Mouse (Mus musculus): ENCODE data around the gene 2010111I01Rik.
A peak's percentile ranks its signal among the peaks of the same experiment; 100 is the strongest.

2010111I01Rik gene

DNA sequence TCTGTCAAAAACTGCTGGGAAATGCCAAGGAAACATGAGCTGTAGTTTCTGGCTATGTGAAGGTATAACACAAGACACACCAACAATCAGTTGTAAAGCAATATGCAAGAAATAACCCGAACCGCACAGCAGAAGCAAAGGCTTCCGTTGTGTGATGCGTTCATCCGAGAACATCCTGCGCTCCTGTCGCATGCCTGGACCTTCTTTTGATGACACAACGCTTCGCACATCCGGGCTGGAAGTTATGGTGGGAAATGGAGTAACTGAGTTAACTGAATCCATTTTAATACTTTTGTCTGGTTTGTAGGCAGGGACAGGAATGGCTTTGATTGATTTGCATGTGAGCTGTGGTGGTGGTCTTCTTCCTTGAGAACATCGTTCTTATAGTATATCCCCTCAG is 282.9 kb downstream of the 2010111I01Rik start:
- no peak for DNase-seq

GRCm38 (mm10) chr13:63248318-63248717 is 283.6 kb downstream of the 2010111I01Rik start:
- DNase-seq = no peak

- DNase-seq = no peak
These were observed 284.5 kb downstream of the 2010111I01Rik start for GRCm38 (mm10) chr13:63249171-63249570.

- peak; percentile 56 for DNase-seq
These were observed 285.2 kb downstream of the 2010111I01Rik start for GRCm38 (mm10) chr13:63249741-63250431.

DNA sequence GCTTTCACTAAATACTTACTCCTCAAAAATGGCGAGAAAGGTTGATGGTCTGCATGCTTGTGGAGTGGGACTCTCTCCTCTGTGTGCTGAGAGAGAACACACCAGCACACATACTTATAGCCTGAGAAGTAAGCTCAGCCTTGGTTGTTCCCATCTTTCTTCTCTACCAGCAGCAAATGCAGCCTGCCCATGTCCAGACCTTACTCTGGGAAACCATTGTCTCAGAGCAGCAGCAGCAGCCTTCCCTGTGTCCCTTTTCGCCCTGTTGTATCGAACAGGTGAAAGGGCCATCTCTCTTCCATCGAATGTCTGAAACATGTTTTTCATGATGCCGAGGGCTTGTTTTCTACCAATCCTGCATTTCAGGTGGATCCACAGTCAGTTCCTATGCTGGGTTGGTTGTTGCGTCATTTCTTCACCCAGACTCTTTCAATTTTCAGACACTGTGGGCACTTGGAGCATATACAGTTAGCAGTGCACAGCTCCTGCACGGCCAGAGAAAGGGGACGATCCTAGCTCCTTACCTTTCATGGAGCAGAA is 285.8 kb downstream of the 2010111I01Rik start:
- DNase-seq = no peak

GRCm38 (mm10) chr13:63251118-63251889 is 286.6 kb downstream of the 2010111I01Rik start:
- DNase-seq = no peak

- DNase-seq = no peak
These were observed 287.8 kb downstream of the 2010111I01Rik start for GRCm38 (mm10) chr13:63252295-63253010.

DNA sequence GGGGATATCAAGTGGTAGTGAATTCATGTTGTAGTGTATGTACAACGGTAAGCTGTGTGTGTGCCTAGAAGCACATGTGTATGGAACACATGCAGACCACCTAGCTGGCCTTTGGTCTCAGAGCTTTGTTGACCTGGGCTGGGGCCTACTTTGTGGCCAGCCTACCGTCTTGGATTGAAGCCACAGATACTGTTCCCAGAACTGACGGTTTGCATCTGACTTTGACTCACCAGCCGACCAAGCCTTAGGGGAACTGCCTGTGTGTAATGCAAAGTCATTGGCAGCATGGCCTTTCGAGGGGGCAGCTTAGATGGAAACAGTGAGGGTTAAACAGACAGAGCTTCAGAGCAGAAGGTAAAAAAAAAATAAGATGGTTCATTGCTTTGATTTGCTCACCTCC is 288.5 kb downstream of the 2010111I01Rik start:
- DNase-seq = no peak

DNA sequence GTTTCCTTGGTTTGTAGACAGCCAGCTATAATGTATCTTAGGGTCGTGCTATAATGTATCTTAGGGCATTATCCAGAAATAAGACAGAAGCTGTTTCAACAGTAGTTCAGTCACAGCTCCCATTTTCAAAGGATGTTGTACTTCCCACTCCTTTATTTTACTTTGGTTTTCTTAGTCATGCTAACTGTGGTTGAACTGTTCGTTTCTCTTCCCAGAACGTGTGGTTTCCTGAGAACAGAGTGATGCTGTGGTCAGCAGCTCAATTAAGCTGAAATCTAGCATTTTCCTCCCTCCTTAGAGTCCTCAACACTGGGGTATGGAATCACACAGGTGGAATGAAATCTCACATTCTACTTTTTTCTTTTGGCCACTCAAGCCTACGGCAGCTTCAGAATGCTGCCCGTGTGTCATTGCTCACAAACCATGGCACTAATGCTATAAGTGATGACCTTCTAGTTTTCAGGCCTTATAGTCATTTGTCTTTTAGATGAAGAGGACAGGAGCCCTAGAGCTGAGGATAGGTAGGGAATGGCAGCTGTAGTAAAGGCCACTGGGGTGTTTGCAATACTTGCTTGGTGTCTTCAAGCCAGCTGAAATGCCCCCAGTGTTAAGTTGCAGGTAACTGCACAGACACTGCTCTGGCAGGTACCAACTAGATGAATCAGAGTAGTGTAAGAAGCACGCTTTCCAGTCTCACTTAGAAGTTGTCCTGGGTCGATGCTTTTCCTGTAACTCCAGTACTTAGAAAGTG is 289.4 kb downstream of the 2010111I01Rik start:
- no peak for DNase-seq

DNA sequence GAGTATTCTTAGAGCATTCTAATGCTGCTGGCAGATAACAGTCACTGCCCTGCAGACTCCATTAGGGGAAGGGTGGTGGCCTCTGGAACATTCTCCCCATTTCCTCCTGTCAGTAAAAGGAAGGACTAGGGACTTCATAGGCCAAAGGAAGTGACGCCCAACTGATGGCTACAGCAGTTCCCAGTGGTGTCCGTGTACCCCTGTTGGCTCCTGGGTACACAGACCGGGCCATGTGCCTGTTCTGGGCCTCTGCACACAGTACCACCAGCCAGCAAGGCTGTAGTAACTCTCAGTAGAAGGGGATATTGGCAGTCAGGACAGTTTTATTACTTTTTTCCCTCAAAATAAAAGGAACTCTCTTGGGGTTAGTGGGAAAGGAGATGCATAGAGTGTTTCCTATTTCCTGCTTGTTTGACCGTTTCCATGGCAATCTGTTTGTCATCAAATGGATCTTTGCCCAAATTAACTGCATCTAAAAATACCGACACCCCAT is 290.9 kb downstream of the 2010111I01Rik start:
- no peak for DNase-seq

GRCm38 (mm10) chr13:63256146-63256545 is 291.5 kb downstream of the 2010111I01Rik start:
- DNase-seq = no peak

- no peak for DNase-seq
These were observed 292.1 kb downstream of the 2010111I01Rik start for GRCm38 (mm10) chr13:63256807-63257206.

DNA sequence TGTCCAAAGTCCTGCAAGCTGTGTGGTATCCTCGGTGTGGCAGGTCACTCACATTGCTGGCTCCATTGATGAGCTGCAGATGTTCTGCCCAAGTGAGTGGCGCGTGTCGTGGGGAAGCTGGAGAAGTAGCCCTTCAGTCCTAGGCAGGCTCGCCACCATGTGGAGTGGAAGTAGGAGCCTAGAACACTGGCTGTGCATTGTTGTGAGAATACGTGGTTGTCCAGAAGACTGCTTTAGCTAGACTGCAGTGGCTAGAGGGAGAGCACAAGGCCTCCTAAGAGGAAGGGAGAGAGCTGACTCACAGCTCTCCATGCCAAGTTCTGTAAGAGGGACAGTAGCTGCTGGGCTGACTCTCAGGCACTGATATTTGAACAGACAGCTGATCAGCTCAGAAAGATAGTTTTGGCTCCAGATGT is 293.5 kb downstream of the 2010111I01Rik start:
- DNase-seq = no peak

GRCm38 (mm10) chr13:63258671-63259070 is 294.0 kb downstream of the 2010111I01Rik start:
- no peak for DNase-seq

GRCm38 (mm10) chr13:63260133-63260532 is 295.4 kb downstream of the 2010111I01Rik start:
- no peak for DNase-seq

DNA sequence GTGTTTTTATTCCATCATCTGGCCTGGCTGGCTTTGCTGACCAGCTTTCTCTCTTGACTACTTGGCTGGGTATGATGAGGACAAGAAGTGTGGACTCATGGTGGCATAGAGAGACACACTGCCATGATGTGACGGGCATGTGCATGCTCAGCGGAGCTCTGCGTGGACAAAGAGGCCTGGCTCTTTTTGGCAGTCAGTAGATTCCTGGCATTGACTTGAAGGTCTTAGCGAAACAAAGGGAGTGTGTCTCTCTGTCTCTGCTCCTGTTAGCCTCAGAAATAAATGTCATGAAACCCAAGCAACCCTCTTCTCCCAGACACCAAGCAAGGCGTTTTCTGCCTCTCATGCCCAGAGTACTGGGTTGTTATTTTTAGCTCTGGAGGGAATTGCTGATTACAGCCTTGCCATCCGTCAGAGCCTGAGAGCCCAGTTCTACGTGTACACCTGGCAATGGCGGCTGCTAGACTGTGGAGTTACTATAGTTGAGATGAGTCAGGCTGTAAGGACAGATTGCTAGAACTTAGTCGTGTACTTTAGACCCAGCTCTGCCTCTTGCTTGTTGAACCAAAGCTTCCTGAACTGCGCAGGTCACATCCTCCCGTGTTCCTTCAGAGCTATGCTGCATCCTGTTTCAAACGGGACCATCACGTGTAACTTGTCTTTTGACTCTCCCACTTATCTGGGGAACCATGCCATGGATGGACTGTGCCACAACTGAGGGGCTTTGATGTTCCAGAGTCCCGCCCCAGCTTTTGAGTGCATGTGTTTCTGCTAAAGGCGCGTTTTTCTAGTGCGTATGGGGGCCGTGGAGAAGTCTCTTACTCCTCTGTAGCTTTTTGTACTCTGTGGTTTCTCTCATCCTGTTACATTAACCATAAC is 296.3 kb downstream of the 2010111I01Rik start:
- DNase-seq = peak; percentile 72

DNA sequence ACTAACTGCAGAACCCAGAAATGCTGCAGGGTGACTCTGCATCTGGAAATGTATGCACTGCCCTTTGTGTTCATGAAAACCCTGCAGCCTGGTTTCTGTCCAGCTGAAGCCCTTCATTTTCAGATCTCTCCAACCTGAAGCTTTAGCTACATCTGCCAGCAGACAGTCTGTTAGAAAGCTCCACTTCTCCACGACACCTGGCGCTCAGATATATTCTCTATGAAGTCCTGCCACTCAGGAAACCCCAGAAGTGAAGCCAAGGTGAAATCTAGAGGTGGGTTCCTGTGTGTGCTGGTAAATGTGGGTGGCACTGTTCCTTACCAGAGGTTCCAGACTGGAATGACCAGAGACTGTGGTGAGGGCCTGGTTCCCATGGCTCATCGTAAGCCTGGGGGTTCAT is 297.0 kb downstream of the 2010111I01Rik start:
- DNase-seq = peak; percentile 46

- no peak for DNase-seq
These were observed 297.7 kb downstream of the 2010111I01Rik start for GRCm38 (mm10) chr13:63262168-63262957.

- no peak for DNase-seq
These were observed 303.7 kb downstream of the 2010111I01Rik start for GRCm38 (mm10) chr13:63268371-63268770.

DNA sequence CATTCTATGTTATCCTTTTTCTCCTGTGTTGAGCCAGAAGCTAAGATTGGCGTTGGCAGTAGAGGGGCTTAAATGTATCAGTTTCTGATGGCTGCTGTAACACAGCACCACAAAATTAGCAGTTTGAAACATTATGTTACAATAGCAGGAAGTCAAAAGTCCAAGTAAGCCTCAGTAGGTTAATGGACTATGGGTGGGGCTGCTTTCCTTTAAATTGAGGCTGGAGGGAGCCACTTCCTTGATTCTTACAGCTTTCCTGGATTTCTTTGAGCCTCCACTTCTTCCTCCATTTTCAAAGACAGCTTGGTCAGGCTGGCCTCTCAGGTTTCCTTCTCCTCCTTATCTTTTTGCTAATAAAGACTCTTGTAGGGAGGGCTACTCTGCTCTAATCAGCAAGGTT is 304.1 kb downstream of the 2010111I01Rik start:
- DNase-seq = no peak
